Mouse (Mus musculus): ENCODE results near the gene Olig3.
"Not testable (repeated sequence)": the region's sequence is repeated elsewhere in the genome, so short reads cannot be mapped to it uniquely, and the experiment has no call there.

Olig3 gene

GRCm38 (mm10) chr10:19361539-19362293 is 5.4 kb downstream of the Olig3 start:
- DNase-seq (ENCODE audit: low spot score), result no peak

GRCm38 (mm10) chr10:19362294-19362590 is 5.9 kb downstream of the Olig3 start:
- no peak for DNase-seq (ENCODE audit: low spot score)

- no peak for DNase-seq (ENCODE audit: low spot score)
Measured at GRCm38 (mm10) chr10:19362861-19363260, 6.5 kb downstream of the Olig3 start.

- no peak for DNase-seq (ENCODE audit: low spot score)
Measured at GRCm38 (mm10) chr10:19363365-19363764, 7.0 kb downstream of the Olig3 start.

- DNase-seq (ENCODE audit: low spot score), result no peak
Measured at GRCm38 (mm10) chr10:19369143-19369542, 12.8 kb downstream of the Olig3 start.

- no peak for DNase-seq (ENCODE audit: low spot score)
Measured at GRCm38 (mm10) chr10:19370146-19370545, 13.8 kb downstream of the Olig3 start.

- DNase-seq (ENCODE audit: low spot score), result no peak
Measured at GRCm38 (mm10) chr10:19372263-19372662, 15.9 kb downstream of the Olig3 start.

GRCm38 (mm10) chr10:19373797-19374196 is 17.5 kb downstream of the Olig3 start:
- no peak for DNase-seq (ENCODE audit: low spot score)

GRCm38 (mm10) chr10:19374311-19374710 is 18.0 kb downstream of the Olig3 start:
- DNase-seq (ENCODE audit: low spot score), result no peak

- no peak for DNase-seq (ENCODE audit: low spot score)
Measured at GRCm38 (mm10) chr10:19375838-19376237, 19.5 kb downstream of the Olig3 start.

- not testable (repeated sequence) for DNase-seq (ENCODE audit: low spot score)
Measured at GRCm38 (mm10) chr10:19380971-19381370, 24.6 kb downstream of the Olig3 start.

- no peak for DNase-seq (ENCODE audit: low spot score)
Measured at GRCm38 (mm10) chr10:19384176-19384575, 27.8 kb downstream of the Olig3 start.

- no peak for DNase-seq (ENCODE audit: low spot score)
Measured at GRCm38 (mm10) chr10:19391819-19392218, 35.5 kb downstream of the Olig3 start.

- DNase-seq (ENCODE audit: low spot score), result no peak
Measured at GRCm38 (mm10) chr10:19396485-19397137, 40.3 kb downstream of the Olig3 start.

GRCm38 (mm10) chr10:19397396-19397795 is 41.1 kb downstream of the Olig3 start:
- DNase-seq (ENCODE audit: low spot score), result no peak

GRCm38 (mm10) chr10:19401136-19401535 is 44.8 kb downstream of the Olig3 start:
- no peak for DNase-seq (ENCODE audit: low spot score)

- no peak for DNase-seq (ENCODE audit: low spot score)
Measured at GRCm38 (mm10) chr10:19404401-19404800, 48.1 kb downstream of the Olig3 start.

GRCm38 (mm10) chr10:19405959-19406358 is 49.6 kb downstream of the Olig3 start:
- no peak for DNase-seq (ENCODE audit: low spot score)

GRCm38 (mm10) chr10:19407168-19407567 is 50.8 kb downstream of the Olig3 start:
- no peak for DNase-seq (ENCODE audit: low spot score)
